Mouse (Mus musculus) kidney, postnatal 25 days (tissue): ENCODE measurements at regions not wholly inside any gene's neighbourhood (a gene's known extent, or its start where the extent isn't known, plus 50 kb on each side); places are given as distances from the start of the nearest gene placed in this dataset.

Source experiments
- DNase-seq, 2 experiments: peaks; one replicate each; pipeline ENCODE4 v3.0.0; 2021; ENCODE audit warnings: mixed read lengths in 2 of 2

DNA sequence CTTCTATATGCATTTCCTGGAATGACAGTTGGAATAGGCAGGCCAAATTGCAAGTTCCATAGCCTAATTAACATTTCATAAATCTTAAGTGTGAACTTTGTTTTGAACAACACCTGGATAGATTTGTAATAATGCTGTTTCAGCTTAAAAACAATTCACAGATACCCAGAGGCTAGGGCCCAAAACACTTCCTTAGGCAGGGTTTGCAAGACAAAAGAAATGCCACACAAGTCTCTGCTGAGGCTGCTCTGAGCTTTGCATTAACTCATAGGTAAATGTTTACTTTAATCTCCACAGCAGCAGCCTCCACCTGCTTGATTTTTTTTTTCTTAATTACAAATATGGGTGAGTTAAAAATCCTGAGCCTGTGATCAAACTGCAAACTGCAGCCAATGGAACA, 118.4 kb downstream of the Gnat3 start:
- no peak for DNase-seq

DNA sequence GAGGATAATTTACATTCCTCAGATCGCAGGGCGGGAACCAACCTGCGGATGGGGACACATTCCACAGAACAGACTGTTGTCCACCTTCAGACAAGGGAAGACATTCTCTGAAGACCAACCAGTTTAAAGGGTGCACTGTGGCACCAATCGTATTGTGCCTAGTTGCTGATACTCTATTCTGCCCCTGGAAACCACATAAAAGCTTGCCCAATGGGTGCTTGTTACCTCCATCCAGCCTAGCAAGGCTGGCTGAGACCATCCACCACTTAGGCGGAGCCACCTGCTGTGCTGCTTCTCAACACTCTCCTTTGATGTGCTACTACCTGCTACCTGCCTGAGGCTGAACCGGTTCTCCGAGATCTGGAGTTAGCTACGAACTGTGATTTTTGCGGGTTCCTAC, 119.9 kb downstream of the Gnat3 start:
- DNase-seq, result no peak

GRCm38 (mm10) chr5:18083789-18084188, 121.4 kb downstream of the Gnat3 start:
- DNase-seq, result no peak

- no peak for DNase-seq
Observed at GRCm38 (mm10) chr5:18085456-18085855, 123.1 kb downstream of the Gnat3 start.

DNA sequence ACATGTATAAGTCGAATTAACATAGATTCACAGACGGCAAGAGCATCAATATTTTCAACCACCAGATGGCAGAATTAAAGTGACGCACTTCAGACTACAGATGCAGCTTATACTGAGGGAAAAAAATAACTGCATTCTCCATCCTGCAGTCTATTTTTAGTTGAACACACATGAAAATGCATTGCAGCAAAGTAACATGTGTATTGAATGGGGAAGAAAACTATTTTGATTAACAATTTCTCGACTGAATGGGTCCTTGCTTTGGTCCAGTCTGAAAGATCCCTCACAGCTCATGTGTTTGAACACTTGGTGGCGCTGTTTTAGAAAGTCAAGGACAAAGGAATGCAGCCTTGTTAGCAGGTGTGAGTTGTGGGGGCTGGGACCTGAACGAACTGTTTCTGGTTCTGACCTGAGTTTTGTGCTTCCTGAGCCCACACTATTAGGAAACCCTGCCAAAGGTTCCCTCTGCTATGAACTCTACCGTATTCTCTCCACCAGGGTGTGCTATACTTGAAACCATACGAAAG, 125.6 kb downstream of the Gnat3 start:
- DNase-seq, result peak; percentile 78 to 81

- peak in 1 of 2 experiments; percentile 11 for DNase-seq
Observed at GRCm38 (mm10) chr5:18089956-18090355, 127.6 kb downstream of the Gnat3 start.

- DNase-seq, result no peak
Observed at GRCm38 (mm10) chr5:18114905-18115689, 152.7 kb downstream of the Gnat3 start.

GRCm38 (mm10) chr5:18135794-18136678, 173.7 kb downstream of the Gnat3 start:
- no peak for DNase-seq

GRCm38 (mm10) chr5:18137450-18138061, 175.2 kb downstream of the Gnat3 start:
- no peak for DNase-seq

DNA sequence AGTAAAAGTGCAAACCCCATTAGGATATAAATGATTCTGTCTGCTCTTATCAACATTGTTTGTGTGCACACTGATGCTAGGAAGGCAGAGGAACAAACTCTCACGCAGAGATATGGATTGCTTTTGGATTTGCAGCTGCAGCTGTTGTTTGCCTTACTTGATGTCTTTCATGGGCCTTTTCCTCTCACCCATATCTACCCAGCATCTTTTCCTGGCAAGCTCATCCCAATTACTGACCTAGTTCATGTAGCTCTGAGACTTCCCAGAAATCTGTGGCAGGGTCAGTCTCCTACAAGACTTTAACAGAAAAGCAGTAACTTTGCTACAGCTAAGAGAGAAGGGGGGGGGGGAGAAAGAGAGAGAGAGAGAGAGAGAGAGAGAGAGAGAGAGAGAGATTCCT, 189.9 kb downstream of the Gnat3 start:
- no peak for DNase-seq

- peak in 1 of 2 experiments; percentile 24 for DNase-seq
Observed at GRCm38 (mm10) chr5:18153703-18154102, 191.4 kb downstream of the Gnat3 start.

DNA sequence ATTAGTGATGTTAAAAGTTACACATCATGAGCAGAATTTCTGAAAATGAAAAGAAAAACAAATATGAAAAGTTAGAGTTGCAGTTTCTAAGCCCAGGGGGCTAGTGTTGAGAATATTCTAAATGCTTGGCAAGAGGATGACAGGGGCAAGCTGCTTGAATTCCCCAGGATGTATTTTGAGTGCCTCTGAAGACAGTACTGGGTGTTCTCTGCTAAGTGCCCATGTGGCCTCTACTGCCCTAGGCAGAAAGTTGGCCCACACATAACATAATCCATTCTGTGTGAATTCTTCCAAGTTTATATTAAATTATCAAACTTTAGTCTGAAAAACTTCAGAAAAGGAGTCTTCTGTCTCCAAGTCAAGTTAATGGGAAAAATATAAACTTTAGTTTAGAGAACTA, 196.6 kb downstream of the Gnai1 start:
- no peak for DNase-seq

GRCm38 (mm10) chr5:18177810-18178209, 182.3 kb downstream of the Gnai1 start:
- DNase-seq, result no peak

GRCm38 (mm10) chr5:18211395-18212057, 148.6 kb downstream of the Gnai1 start:
- no peak for DNase-seq
